Mouse (Mus musculus): ENCODE measurements around the gene Cntrl.

GRCm38 (mm10) chr2:35101443-35101842 lies 7.8 kb upstream of the Cntrl start, which contains the start of gene AI182371:
- TF ChIP-seq MAFK (IDR thresholded peaks at IDR 0.05; ENCODE audit: insufficient read depth, low read depth, low read length): no peak
- TF ChIP-seq HCFC1 (IDR thresholded peaks at IDR 0.05; ENCODE audit: borderline replicate concordance, insufficient read depth, low read length): no peak
- TF ChIP-seq ZC3H11A (IDR thresholded peaks at IDR 0.05; ENCODE audit: borderline replicate concordance, low read depth, low read length): no peak
- no peak for TF ChIP-seq CHD2 (IDR thresholded peaks at IDR 0.05; ENCODE audit: low read depth, low read length)
- TF ChIP-seq ZNF384 (IDR thresholded peaks at IDR 0.05; ENCODE audit: low read depth, low read length): no peak
